Mouse (Mus musculus): ENCODE data around the gene Snx7. TPM values are rescaled to one million over a fixed set of nuclear protein-coding genes. Genes with fewer than 3 reads are reported as not detected.
A peak's percentile ranks its signal among the peaks of the same experiment; 100 is the strongest.

Snx7 gene
- total and polyA plus RNA-seq, 2 experiments from 2014 or later, result 27.4 to 32.3 TPM

GRCm38 (mm10) chr3:117866696-117867407 lies 1.9 kb downstream of the Snx7 start:
- Histone ChIP-seq H3K4me1 (ENCODE audit: insufficient read depth) (peaks cover 5% of the 10 kb centered on the region; the same call in 1 of the 2 replicates), H3K36me3 (ENCODE audit: insufficient read depth) (no peaks in the 10 kb centered on the region), H3K27me3 (ENCODE audit: insufficient read depth, low read length) (no peaks in the 10 kb centered on the region), H3K9ac (no peak overlapping the region), H3K4me3 (ENCODE audit: low read depth, low read length) (peak overlapping the region; percentile 7), H3K27ac (ENCODE audit: low read depth, low read length) (no peak overlapping the region), H3K4me2 (ENCODE audit: low read depth) (peak overlapping the region; percentile 84), H3K9me3 (ENCODE audit: low read length) (no peaks in the 10 kb centered on the region)
- no peak for TF ChIP-seq CTCF (IDR thresholded peaks at IDR 0.05; ENCODE audit: low read depth)
- 53% methylated on average over 12 of the region's 12 CpGs for WGBS
- no peak for ATAC-seq
- no peak for DNase-seq

- Histone ChIP-seq H3K27me3 (ENCODE audit: insufficient read depth, low read length) (no peaks in the 10 kb centered on the region), H3K9ac (no peak overlapping the region), H3K4me3 (ENCODE audit: low read depth, low read length) (no peak overlapping the region), H3K9me3 (ENCODE audit: low read length) (no peaks in the 10 kb centered on the region), H3K36me3 (ENCODE audit: insufficient read depth) (no peaks in the 10 kb centered on the region), H3K4me1 (ENCODE audit: insufficient read depth) (peaks cover 5% of the 10 kb centered on the region; the same call in 1 of the 2 replicates), H3K4me2 (ENCODE audit: low read depth) (no peak overlapping the region), H3K27ac (ENCODE audit: low read depth, low read length) (no peak overlapping the region)
- no peak for TF ChIP-seq CTCF (IDR thresholded peaks at IDR 0.05; ENCODE audit: low read depth)
- DNase-seq (no peak), ATAC-seq (no peak)
Measured at GRCm38 (mm10) chr3:117865621-117866020, 3.1 kb downstream of the Snx7 start.

- no peak overlapping the region for H3K9ac ChIP-seq
- ATAC-seq, result no peak
- 75% methylated on average over 2 of the region's 2 CpGs for WGBS
- no peaks in the 10 kb centered on the region for H3K27me3 ChIP-seq (ENCODE audit: insufficient read depth, low read length)
- H3K4me3 ChIP-seq (ENCODE audit: low read depth, low read length), result no peak overlapping the region
- H3K27ac ChIP-seq (ENCODE audit: low read depth, low read length), result no peak overlapping the region
- no peak overlapping the region for H3K4me2 ChIP-seq (ENCODE audit: low read depth)
- no peaks in the 10 kb centered on the region for H3K36me3 ChIP-seq (ENCODE audit: insufficient read depth)
- TF ChIP-seq CTCF (IDR thresholded peaks at IDR 0.05; ENCODE audit: low read depth), result no peak
- DNase-seq, result no peak
- no peaks in the 10 kb centered on the region for H3K9me3 ChIP-seq (ENCODE audit: low read length)
- peaks cover 3% of the 10 kb centered on the region; the same call in 1 of the 2 replicates for H3K4me1 ChIP-seq (ENCODE audit: insufficient read depth)
Measured at GRCm38 (mm10) chr3:117862951-117863350, 5.8 kb downstream of the Snx7 start.

GRCm38 (mm10) chr3:117861977-117862434 lies 6.7 kb downstream of the Snx7 start:
- TF ChIP-seq CTCF (IDR thresholded peaks at IDR 0.05; ENCODE audit: low read depth), result no peak
- no peak for ATAC-seq
- 91% methylated on average over 6 of the region's 6 CpGs for WGBS

GRCm38 (mm10) chr3:117858996-117859395 lies 9.7 kb downstream of the Snx7 start:
- Histone ChIP-seq H3K27me3 (ENCODE audit: insufficient read depth, low read length) (no peaks in the 10 kb centered on the region), H3K36me3 (ENCODE audit: insufficient read depth) (no peaks in the 10 kb centered on the region), H3K9me3 (ENCODE audit: low read length) (no peaks in the 10 kb centered on the region), H3K27ac (ENCODE audit: low read depth, low read length) (no peak overlapping the region), H3K9ac (no peak overlapping the region), H3K4me2 (ENCODE audit: low read depth) (no peak overlapping the region), H3K4me1 (ENCODE audit: insufficient read depth) (no peaks in the 10 kb centered on the region), H3K4me3 (ENCODE audit: low read depth, low read length) (no peak overlapping the region)
- TF ChIP-seq CTCF (IDR thresholded peaks at IDR 0.05; ENCODE audit: low read depth), result no peak
- WGBS, result 94% methylated on average over 3 of the region's 3 CpGs
- ATAC-seq (no peak), DNase-seq (no peak)

More at GRCm38 (mm10) chr3:117861977-117862434, 6.7 kb downstream of the Snx7 start:
- no peak overlapping the region for H3K27ac ChIP-seq (ENCODE audit: low read depth, low read length)
- no peak overlapping the region for H3K4me3 ChIP-seq (ENCODE audit: low read depth, low read length)
- no peaks in the 10 kb centered on the region for H3K36me3 ChIP-seq (ENCODE audit: insufficient read depth)
- DNase-seq, result no peak
- H3K9me3 ChIP-seq (ENCODE audit: low read length), result no peaks in the 10 kb centered on the region
- no peak overlapping the region for H3K9ac ChIP-seq
- no peaks in the 10 kb centered on the region for H3K27me3 ChIP-seq (ENCODE audit: insufficient read depth, low read length)
- no peak overlapping the region for H3K4me2 ChIP-seq (ENCODE audit: low read depth)
- H3K4me1 ChIP-seq (ENCODE audit: insufficient read depth), result no peaks in the 10 kb centered on the region

DNA sequence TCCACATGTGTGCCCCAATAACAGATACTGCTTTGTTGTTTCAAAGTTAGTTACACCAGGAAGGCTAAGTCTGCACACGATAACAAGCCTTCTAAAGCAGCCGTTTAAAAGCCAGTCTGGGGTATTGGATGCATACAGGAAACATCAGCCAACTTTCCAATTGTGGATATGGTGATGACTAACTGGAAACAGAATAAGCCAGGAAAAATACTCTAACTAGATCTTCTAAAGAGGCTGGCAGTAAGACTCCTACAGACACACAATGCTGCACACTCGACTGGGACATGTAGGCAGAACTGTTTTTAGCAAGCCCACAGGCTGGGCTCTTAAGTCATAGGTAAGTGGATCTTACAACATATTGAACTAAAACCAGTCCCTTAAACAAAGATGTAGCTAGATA lies 15.0 kb downstream of the Snx7 start:
- DNase-seq, result peak; percentile 50
- no peak overlapping the region for H3K9ac ChIP-seq
- no peak for TF ChIP-seq CTCF (IDR thresholded peaks at IDR 0.05; ENCODE audit: low read depth)
- H3K4me3 ChIP-seq (ENCODE audit: low read depth, low read length), result no peak overlapping the region
- H3K36me3 ChIP-seq (ENCODE audit: insufficient read depth), result no peaks in the 10 kb centered on the region
- H3K9me3 ChIP-seq (ENCODE audit: low read length), result no peaks in the 10 kb centered on the region
- peak; percentile 64 for ATAC-seq
- 52% methylated on average over 3 of the region's 3 CpGs for WGBS
- no peaks in the 10 kb centered on the region for H3K27me3 ChIP-seq (ENCODE audit: insufficient read depth, low read length)
- H3K4me2 ChIP-seq (ENCODE audit: low read depth), result no peak overlapping the region
- H3K4me1 ChIP-seq (ENCODE audit: insufficient read depth), result no peaks in the 10 kb centered on the region
- peak overlapping the region; percentile 54; the same call in 1 of the 2 replicates for H3K27ac ChIP-seq (ENCODE audit: low read depth, low read length)

DNA sequence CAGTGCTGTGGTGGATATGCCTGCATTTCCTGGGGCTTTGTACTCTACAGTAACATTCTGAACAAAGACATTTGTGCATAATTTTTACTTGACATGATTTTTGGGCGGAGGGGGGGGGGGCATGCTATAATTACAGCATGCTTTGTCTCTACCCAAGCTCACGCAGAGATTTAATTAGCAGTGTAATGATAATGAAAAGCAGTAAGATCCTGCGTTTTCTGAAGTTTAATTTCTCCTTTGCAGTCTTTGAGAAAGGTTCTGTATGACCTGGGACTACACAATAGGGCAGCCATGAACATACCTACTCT lies 16.7 kb downstream of the Snx7 start:
- H3K27me3 ChIP-seq (ENCODE audit: insufficient read depth, low read length), result no peaks in the 10 kb centered on the region
- peak overlapping the region; percentile 76 for H3K27ac ChIP-seq (ENCODE audit: low read depth, low read length)
- H3K9me3 ChIP-seq (ENCODE audit: low read length), result no peaks in the 10 kb centered on the region
- no peak overlapping the region for H3K4me2 ChIP-seq (ENCODE audit: low read depth)
- peak; percentile 61 for ATAC-seq
- DNase-seq, result no peak
- H3K4me1 ChIP-seq (ENCODE audit: insufficient read depth), result no peaks in the 10 kb centered on the region
- 38% methylated on average over 3 of the region's 3 CpGs for WGBS
- no peak overlapping the region for H3K4me3 ChIP-seq (ENCODE audit: low read depth, low read length)
- no peaks in the 10 kb centered on the region for H3K36me3 ChIP-seq (ENCODE audit: insufficient read depth)
- H3K9ac ChIP-seq, result no peak overlapping the region
- no peak for TF ChIP-seq CTCF (IDR thresholded peaks at IDR 0.05; ENCODE audit: low read depth)

Measured in forebrain, postnatal 0 days (tissue).